Mouse (Mus musculus) midbrain, embryonic 16.5 days (tissue): ENCODE results near the gene Abca1. TPM values are rescaled to one million over a fixed set of nuclear protein-coding genes. Genes with fewer than 3 reads are reported as not detected.

Experiments
- ATAC-seq: fragments of 200-750 bp; cut with Nextera tagmentation; 2 replicates; pipeline ENCODE4 v1.8.0; 2017; ENCODE audit warnings: moderate TSS enrichment
- H3K27ac ChIP-seq: fragments of 300-500 bp; sonication (generic); 2 replicates; pipeline ENCODE4 v1.5.1; 2014; ENCODE audit warnings: mild to moderate bottlenecking, low read length, mixed read lengths
- H3K27me3 ChIP-seq: fragments of 300-500 bp; sonication (generic); 2 replicates; pipeline ENCODE4 v1.6.1; 2014; ENCODE audit warnings: low read depth, low read length, mixed read lengths; ENCODE audit not compliant: control insufficient read depth, insufficient read depth
- H3K36me3 ChIP-seq: fragments of 300-500 bp; sonication (generic); 2 replicates; pipeline ENCODE4 v1.6.1; 2014; ENCODE audit warnings: mild to moderate bottlenecking, low read length, moderate library complexity, mixed read lengths; ENCODE audit not compliant: control insufficient read depth, insufficient read depth
- H3K4me1 ChIP-seq: fragments of 300-500 bp; sonication (generic); 2 replicates; pipeline ENCODE4 v1.6.1; 2014; ENCODE audit warnings: mild to moderate bottlenecking, low read length, mixed read lengths; ENCODE audit not compliant: control insufficient read depth, insufficient read depth
- H3K4me2 ChIP-seq: fragments of 300-500 bp; sonication (generic); 2 replicates; pipeline ENCODE4 v1.6.1; 2014; ENCODE audit warnings: mild to moderate bottlenecking, low read length, mixed read lengths
- H3K4me3 ChIP-seq: fragments of 300-500 bp; sonication (generic); 2 replicates; pipeline ENCODE4 v1.5.1; 2014; ENCODE audit warnings: low read depth, mild to moderate bottlenecking, low read length, moderate library complexity, mixed read lengths
- H3K9ac ChIP-seq: fragments of 300-500 bp; sonication (generic); 2 replicates; pipeline ENCODE4 v1.6.1; 2014; ENCODE audit warnings: low read depth, low read length, mixed read lengths
- H3K9me3 ChIP-seq: fragments of 300-500 bp; sonication (generic); replicated peaks from 2 replicates; pipeline ENCODE4 v1.6.1; 2014; ENCODE audit warnings: mild to moderate bottlenecking, low read length, mixed read lengths; ENCODE audit not compliant: control insufficient read depth, poor library complexity, severe bottlenecking
- WGBS: fragments of 180-500 bp; shearing (Covaris S2); extraction: QIAGEN DNeasy Blood & Tissue Kit; methylation state at CpG from one replicate; pipeline ENCODE4 v1.1.7; 2014; 5-methylcytosine and 5-hydroxymethylcytosine counted together
- polyA plus RNA-seq: library from polyadenylated mRNA; unstranded; fragments of >200 nt; fragmentation: Nextera tagmentation; extraction: Ambion mirVana; gene quantifications from 2 replicates; pipeline ENCODE4 v1.2.1, GENCODE M21; 2015

The Abca1 gene
- polyA plus RNA-seq, 1 experiment from 2014 or later: 9.9 TPM

DNA sequence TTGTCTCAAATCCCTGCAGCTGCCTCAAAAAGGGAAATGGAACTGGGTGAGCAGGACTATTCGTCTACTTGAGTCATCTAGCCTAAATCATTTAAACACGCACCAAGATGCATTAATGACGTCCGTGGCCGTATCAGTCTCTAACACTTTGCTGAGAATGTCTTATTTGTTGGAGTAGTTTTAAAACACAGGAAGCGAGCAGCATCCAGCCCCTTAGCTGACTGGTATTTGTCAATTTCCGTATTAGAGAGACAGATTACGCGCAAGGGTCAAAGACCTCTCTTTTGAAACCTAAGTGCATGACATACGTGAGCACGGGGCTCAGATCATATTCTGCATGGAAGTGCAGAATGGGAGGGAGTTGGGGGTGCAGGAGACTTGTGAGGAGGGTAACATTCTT lies 4.2 kb downstream of the Abca1 start:
- H3K4me1 ChIP-seq: peaks cover 20% of the 10 kb centered on the region
- no peak overlapping the region for H3K9ac ChIP-seq
- H3K27me3 ChIP-seq: no peaks in the 10 kb centered on the region
- no peak overlapping the region for H3K27ac ChIP-seq
- H3K4me2 ChIP-seq: no peak overlapping the region
- no peak overlapping the region for H3K4me3 ChIP-seq
- WGBS: 82% methylated on average over 11 of the region's 11 CpGs
- H3K36me3 ChIP-seq: no peaks in the 10 kb centered on the region
- ATAC-seq: no peak
- H3K9me3 ChIP-seq: no peaks in the 10 kb centered on the region

GRCm38 (mm10) chr4:53153711-53154110 lies 6.0 kb downstream of the Abca1 start:
- H3K9me3 ChIP-seq: no peaks in the 10 kb centered on the region
- H3K4me1 ChIP-seq: peaks cover 16% of the 10 kb centered on the region
- WGBS: 40% methylated on average over 6 of the region's 6 CpGs
- H3K4me3 ChIP-seq: no peak overlapping the region
- H3K27ac ChIP-seq: no peak overlapping the region
- H3K9ac ChIP-seq: no peak overlapping the region
- no peak for ATAC-seq
- H3K36me3 ChIP-seq: no peaks in the 10 kb centered on the region
- no peaks in the 10 kb centered on the region for H3K27me3 ChIP-seq
- no peak overlapping the region for H3K4me2 ChIP-seq

DNA sequence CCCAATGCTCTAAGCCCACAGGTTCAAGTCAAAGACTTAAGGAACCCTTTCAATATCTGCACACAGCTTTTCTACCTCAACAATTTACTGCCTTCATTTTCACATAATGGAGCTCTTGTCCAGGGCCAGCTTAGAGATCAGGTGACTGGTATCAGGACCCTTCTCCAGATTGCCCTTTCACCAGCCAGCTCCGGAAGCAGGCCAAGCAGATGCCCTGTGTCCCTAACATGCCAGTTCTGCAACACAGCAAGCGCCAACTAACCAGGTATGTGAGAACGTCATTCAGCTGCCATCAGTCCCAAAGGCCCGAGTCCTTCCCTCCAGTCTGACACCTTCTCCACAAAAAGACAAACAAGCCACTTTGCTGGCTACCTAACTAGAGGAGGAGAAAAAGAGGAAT lies 6.6 kb downstream of the Abca1 start:
- Histone ChIP-seq H3K36me3 (no peaks in the 10 kb centered on the region), H3K4me1 (peaks cover 14% of the 10 kb centered on the region), H3K9ac (no peak overlapping the region), H3K27ac (no peak overlapping the region), H3K4me2 (no peak overlapping the region), H3K27me3 (no peaks in the 10 kb centered on the region), H3K9me3 (no peaks in the 10 kb centered on the region), H3K4me3 (no peak overlapping the region)
- 67% methylated on average over 4 of the region's 4 CpGs for WGBS
- no peak for ATAC-seq

- WGBS: 14% methylated on average over 4 of the region's 5 CpGs
- Histone ChIP-seq H3K4me1 (peaks cover 15% of the 10 kb centered on the region), H3K4me2 (no peak overlapping the region), H3K9me3 (no peaks in the 10 kb centered on the region), H3K27ac (no peak overlapping the region), H3K4me3 (no peak overlapping the region), H3K36me3 (no peaks in the 10 kb centered on the region), H3K27me3 (no peaks in the 10 kb centered on the region), H3K9ac (no peak overlapping the region)
- ATAC-seq: no peak
These were observed 7.0 kb downstream of the Abca1 start for GRCm38 (mm10) chr4:53152655-53153054.

DNA sequence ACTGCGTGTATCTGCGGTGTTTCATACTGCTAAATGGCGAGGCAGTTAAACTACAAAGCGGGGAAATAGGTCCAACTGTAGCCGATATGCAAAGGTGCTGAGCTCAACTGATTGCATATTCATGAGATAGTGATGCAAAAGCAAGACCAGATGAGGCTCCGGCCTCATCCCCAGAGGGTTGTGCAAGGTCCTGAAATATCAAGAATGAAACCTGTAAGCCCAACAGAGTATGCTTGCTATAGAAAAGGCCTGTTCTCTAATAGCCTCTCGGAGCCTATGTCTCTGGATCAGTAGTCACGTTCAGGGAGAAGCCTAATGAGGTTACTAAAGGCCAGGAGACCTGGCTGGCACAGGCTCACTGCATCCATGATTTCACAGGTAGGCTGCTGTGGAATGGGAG lies 9.2 kb downstream of the Abca1 start:
- Histone ChIP-seq H3K4me1 (peaks cover 17% of the 10 kb centered on the region), H3K9me3 (no peaks in the 10 kb centered on the region), H3K4me2 (no peak overlapping the region), H3K27me3 (no peaks in the 10 kb centered on the region), H3K36me3 (no peaks in the 10 kb centered on the region), H3K9ac (no peak overlapping the region), H3K4me3 (no peak overlapping the region), H3K27ac (no peak overlapping the region)
- WGBS: 40% methylated on average over 8 of the region's 8 CpGs
- 0 out of 2 replicates have a peak, but pooled peaks have one; percentile 28 for ATAC-seq

DNA sequence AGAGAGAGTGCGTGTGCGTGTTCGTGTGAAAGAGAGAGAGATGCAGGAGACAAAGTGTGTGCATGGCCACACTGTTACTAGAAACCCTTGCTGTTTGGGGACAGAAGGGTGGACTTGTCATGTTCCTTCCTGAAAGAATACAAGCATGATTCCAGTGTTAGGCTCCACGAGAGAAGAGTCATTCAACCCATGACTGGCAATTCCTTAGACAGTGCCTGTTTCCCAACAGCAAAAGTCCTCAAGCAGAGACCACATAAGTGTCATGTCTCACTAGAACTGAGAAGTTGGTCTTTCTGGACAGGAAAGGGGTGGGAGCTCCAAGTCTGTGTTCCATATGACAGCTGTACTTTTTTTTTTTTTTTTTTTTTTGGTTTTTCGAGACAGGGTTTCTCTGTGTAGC lies 10.1 kb downstream of the Abca1 start:
- ATAC-seq: no peak
- H3K36me3 ChIP-seq: no peaks in the 10 kb centered on the region
- H3K9me3 ChIP-seq: no peaks in the 10 kb centered on the region
- H3K4me3 ChIP-seq: no peak overlapping the region
- H3K9ac ChIP-seq: no peak overlapping the region
- no peak overlapping the region for H3K27ac ChIP-seq
- no peak overlapping the region for H3K4me2 ChIP-seq
- peaks cover 17% of the 10 kb centered on the region for H3K4me1 ChIP-seq
- WGBS: 95% methylated on average over 4 of the region's 5 CpGs
- no peaks in the 10 kb centered on the region for H3K27me3 ChIP-seq

GRCm38 (mm10) chr4:53148817-53149216 lies 10.9 kb downstream of the Abca1 start:
- 93% methylated on average over 2 of the region's 2 CpGs for WGBS
- H3K4me3 ChIP-seq: no peak overlapping the region
- no peak overlapping the region for H3K9ac ChIP-seq
- no peak for ATAC-seq
- H3K36me3 ChIP-seq: no peaks in the 10 kb centered on the region
- no peak overlapping the region for H3K4me2 ChIP-seq
- H3K27me3 ChIP-seq: no peaks in the 10 kb centered on the region
- no peaks in the 10 kb centered on the region for H3K9me3 ChIP-seq
- no peak overlapping the region for H3K27ac ChIP-seq
- peaks cover 16% of the 10 kb centered on the region for H3K4me1 ChIP-seq

DNA sequence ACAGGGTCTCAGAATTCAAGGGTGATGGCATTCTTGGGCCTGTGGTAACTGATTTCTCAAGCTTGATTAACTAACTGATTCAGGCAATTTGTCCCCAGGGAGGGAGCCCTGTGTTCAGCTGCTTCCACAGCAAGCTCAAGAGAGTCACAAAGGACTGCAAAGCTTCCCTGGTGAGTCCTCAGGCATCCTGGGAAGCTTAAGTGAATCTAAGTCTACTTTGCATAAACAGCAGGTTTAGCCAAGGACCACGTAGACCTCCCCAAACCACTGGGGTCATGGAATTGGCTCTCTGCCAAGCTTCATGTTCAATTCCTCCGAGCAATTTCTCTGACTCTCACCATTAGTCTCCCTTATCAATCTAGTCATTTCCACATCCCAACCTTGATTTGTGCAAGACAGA lies 12.2 kb downstream of the Abca1 start:
- Histone ChIP-seq H3K27ac (no peak overlapping the region), H3K36me3 (no peaks in the 10 kb centered on the region), H3K9ac (no peak overlapping the region), H3K9me3 (no peaks in the 10 kb centered on the region), H3K4me1 (peaks cover 12% of the 10 kb centered on the region), H3K27me3 (no peaks in the 10 kb centered on the region), H3K4me2 (no peak overlapping the region), H3K4me3 (no peak overlapping the region)
- WGBS: 7% methylated on average over 2 of the region's 2 CpGs
- ATAC-seq: no peak

DNA sequence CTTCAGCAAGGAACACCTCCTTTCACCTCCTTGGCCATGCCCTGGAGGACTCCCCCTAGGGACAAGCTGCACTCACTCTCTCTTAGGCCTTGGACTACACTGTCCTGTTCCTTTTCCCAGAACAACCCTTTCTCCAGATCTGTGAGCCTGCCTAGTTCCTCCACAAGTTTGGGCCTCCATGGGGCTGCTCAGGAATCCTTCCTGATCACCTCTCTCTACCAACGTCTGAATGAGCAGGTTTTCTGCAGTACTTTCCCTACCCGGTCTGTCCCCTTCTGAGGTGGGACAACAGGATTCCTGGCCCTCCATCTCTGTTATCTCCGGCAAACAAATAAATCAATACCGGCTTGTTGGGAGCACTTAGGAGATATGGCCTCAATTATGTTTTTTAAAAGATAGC lies 12.6 kb downstream of the Abca1 start:
- Histone ChIP-seq H3K36me3 (no peaks in the 10 kb centered on the region), H3K27me3 (no peaks in the 10 kb centered on the region), H3K4me3 (no peak overlapping the region), H3K4me2 (no peak overlapping the region), H3K9me3 (no peaks in the 10 kb centered on the region), H3K4me1 (peaks cover 11% of the 10 kb centered on the region; the same call in 1 of the 2 replicates), H3K9ac (no peak overlapping the region), H3K27ac (no peak overlapping the region)
- 37% methylated on average over 4 of the region's 4 CpGs for WGBS
- no peak for ATAC-seq
